Mouse (Mus musculus) E14TG2a.4 (cell line): Measurements from ENCODE around the gene Lcmt2.

Source experiments
- H3K27me3 ChIP-seq: 2 replicates; pipeline ENCODE4 v1.6.1; 2014; ENCODE audit warnings: low read length, control low read depth; ENCODE audit not compliant: insufficient read depth
- H3K36me3 ChIP-seq: 2 replicates; pipeline ENCODE4 v1.6.1; 2014; ENCODE audit warnings: low read length, control low read depth; ENCODE audit not compliant: insufficient read depth
- H3K4me1 ChIP-seq: replicated peaks from 2 replicates; pipeline ENCODE4 v1.6.1; 2014; ENCODE audit warnings: low read depth, low read length, control low read depth
- H3K4me3 ChIP-seq: replicated peaks from 2 replicates; pipeline ENCODE4 v1.5.1; 2014; ENCODE audit warnings: mild to moderate bottlenecking, low read length
- H3K9me3 ChIP-seq: 2 replicates; pipeline ENCODE4 v1.6.1; 2014; ENCODE audit warnings: low read length, control low read depth
- CTCF ChIP-seq: conservative IDR thresholded peaks from 2 replicates; pipeline ENCODE4 v1.5.1; 2014; ENCODE audit warnings: low read length
- NANOG ChIP-seq: IDR thresholded peaks from 2 replicates; pipeline ENCODE4 v1.6.1; 2014; ENCODE audit warnings: borderline replicate concordance, low read length, mixed read lengths
- POU5F1 ChIP-seq: IDR thresholded peaks from 2 replicates; pipeline ENCODE4 v1.6.1; 2014; ENCODE audit warnings: low read length, borderline replicate concordance

Gene Lcmt2

GRCm38 (mm10) chr2:121140018-121140882 lies at the start of gene Lcmt2, which contains the start of gene Adal:
Gene Lcmt2 (minus strand): TSS chr2:121140653.
Gene Adal (plus strand): TSS chr2:121140428.
- H3K27me3 ChIP-seq, result no peaks in the 10 kb centered on the region
- H3K36me3 ChIP-seq, result peaks cover 51% of the 10 kb centered on the region
- H3K4me3 ChIP-seq, result peak within 1 kb of the TSS; percentile 92
- no peak for TF ChIP-seq NANOG
- TF ChIP-seq CTCF, result no peak
- TF ChIP-seq POU5F1, result no peak
- no peaks in the 10 kb centered on the region for H3K9me3 ChIP-seq
- H3K4me1 ChIP-seq, result peaks cover 31% of the 10 kb centered on the region

DNA sequence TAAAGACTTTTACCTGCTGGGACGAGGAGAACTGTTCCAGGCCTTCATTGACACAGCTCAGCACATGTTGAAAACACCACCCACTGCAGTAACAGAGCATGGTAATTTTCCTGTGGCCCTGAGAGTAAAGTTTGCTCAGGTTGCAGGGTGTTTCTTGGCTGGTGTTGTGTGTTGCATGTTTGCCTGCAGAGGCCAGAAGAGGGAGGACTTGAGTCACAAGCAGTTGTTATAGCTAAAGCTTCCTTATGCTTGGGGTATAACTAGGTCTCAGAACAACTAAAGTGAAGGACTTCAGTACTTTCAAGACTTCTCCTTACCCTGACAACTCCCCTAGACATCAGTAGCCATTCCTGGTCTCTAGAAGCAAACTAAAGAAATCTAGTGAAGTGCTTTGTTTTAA lies 48.1 kb upstream of the Lcmt2 start:
- H3K4me3 ChIP-seq, result no peak overlapping the region
- H3K4me1 ChIP-seq, result no peaks in the 10 kb centered on the region
- no peaks in the 10 kb centered on the region for H3K9me3 ChIP-seq
- TF ChIP-seq CTCF (no peak), NANOG (no peak), POU5F1 (no peak)
- H3K27me3 ChIP-seq, result no peaks in the 10 kb centered on the region
- peaks cover 92% of the 10 kb centered on the region for H3K36me3 ChIP-seq

- Histone ChIP-seq H3K9me3 (no peaks in the 10 kb centered on the region), H3K27me3 (no peaks in the 10 kb centered on the region), H3K36me3 (peaks cover 78% of the 10 kb centered on the region), H3K4me3 (no peak overlapping the region), H3K4me1 (no peaks in the 10 kb centered on the region)
- TF ChIP-seq NANOG, result no peak
- no peak for TF ChIP-seq POU5F1
- no peak for TF ChIP-seq CTCF
Observed at GRCm38 (mm10) chr2:121184142-121184541, 43.7 kb upstream of the Lcmt2 start.

DNA sequence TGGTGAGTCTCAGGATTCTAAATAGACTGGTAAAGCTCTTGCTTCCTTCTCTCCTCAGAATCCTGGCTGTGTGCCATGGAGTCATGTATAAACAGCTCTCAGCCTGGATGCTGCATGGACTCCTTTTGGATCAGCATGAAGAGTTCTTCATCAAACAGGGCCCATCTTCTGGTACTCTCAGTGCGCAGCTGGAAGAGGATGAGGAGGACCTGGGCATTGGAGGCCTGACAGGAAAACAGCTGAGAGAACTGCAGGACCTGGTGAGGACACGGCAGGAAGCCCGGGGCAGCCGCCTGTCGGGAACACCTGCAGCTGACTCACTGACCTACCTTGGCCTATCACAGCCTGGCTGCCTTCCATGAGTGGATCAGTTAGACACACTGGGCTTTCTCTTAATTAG lies 43.0 kb upstream of the Lcmt2 start:
- H3K36me3 ChIP-seq, result peaks cover 76% of the 10 kb centered on the region
- no peak overlapping the region for H3K4me3 ChIP-seq
- H3K27me3 ChIP-seq, result no peaks in the 10 kb centered on the region
- TF ChIP-seq POU5F1, result no peak
- TF ChIP-seq NANOG, result no peak
- no peak for TF ChIP-seq CTCF
- no peaks in the 10 kb centered on the region for H3K9me3 ChIP-seq
- H3K4me1 ChIP-seq, result no peaks in the 10 kb centered on the region

- Histone ChIP-seq H3K27me3 (no peaks in the 10 kb centered on the region), H3K4me1 (no peaks in the 10 kb centered on the region), H3K36me3 (peaks cover 82% of the 10 kb centered on the region), H3K4me3 (no peak overlapping the region), H3K9me3 (no peaks in the 10 kb centered on the region)
- TF ChIP-seq POU5F1, result no peak
- no peak for TF ChIP-seq NANOG
- TF ChIP-seq CTCF, result peak; percentile 73
Observed at GRCm38 (mm10) chr2:121178828-121179479, 38.5 kb upstream of the Lcmt2 start.

DNA sequence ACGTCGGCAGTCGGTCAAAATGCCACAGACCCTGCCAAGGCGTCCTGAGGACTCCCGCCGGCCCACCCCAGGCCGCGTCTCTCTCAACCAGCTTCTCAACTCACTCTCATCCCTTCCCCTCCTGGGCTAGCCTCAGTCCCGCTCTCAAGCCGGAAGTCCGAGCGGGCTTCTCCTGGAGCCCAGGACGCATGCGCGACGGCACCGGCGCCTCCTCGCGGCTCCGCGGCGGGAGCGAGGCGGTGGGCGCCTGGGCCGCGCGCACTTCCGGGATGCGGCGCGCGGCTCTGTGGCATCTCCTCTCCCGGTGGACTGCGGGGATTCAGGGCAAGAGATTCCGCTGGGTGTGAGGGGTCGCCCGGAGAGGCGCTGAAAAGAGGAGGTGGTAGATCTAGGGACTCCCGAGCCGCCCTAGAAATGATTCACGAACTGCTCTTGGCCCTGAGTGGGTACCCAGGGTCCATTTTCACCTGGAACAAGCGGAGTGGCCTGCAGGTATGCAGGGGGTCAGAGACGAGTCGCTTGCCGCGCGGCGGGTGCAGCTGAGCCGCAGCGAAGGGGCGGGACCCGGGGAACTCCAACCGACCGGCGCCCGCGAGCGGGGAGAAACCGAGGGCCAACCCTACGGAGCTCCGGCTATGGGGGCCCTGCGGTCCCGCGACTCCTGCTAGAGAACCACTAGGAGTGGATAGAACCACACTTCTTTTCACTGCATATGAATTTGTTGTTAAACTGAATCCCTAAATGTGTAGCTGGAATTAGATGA lies 30.7 kb upstream of the Lcmt2 start, which contains the start of gene Zscan29:
TSS of gene Zscan29 (minus strand) at position 146 of the 763 bp plus-strand sequence.
- H3K36me3 ChIP-seq, result peaks cover 42% of the 10 kb centered on the region
- TF ChIP-seq POU5F1, result no peak
- TF ChIP-seq CTCF, result no peak
- TF ChIP-seq NANOG, result no peak
- peak within 1 kb of the TSS; percentile 95 for H3K4me3 ChIP-seq

DNA sequence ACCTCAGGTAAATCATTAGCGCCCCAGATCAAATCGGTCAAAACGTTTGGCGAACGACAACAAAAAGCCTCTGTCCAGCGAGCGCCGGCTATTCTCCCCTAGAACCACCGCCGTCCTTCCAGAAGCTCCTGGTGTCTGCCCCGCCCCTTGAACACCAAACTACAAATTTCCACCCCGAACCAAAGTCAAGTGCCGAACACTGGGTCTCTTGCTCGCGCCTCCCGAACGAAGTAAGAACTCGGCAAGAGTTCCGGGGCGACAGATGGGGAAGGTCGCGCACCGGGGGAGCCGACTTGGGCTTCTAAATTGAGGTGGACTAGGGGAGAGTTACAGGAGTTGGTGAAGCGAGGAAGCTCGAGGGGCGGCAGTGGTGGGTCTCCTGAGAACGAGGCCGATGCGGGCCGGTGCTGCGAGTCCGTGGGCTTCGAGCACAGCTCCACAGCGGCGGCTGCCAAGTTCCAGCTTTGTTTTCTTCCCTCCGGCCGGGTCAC lies 30.1 kb upstream of the Lcmt2 start, which contains the start of gene Tubgcp4:
TSS of gene Tubgcp4 (plus strand) at position 174 of the 491 bp plus-strand sequence.
- H3K4me3 ChIP-seq, result peak within 1 kb of the TSS; percentile 95
- peaks cover 39% of the 10 kb centered on the region for H3K36me3 ChIP-seq
- H3K4me1 ChIP-seq, result peaks cover 18% of the 10 kb centered on the region
- no peak for TF ChIP-seq NANOG
- no peak for TF ChIP-seq CTCF
- TF ChIP-seq POU5F1, result no peak
- no peaks in the 10 kb centered on the region for H3K9me3 ChIP-seq
- peaks cover 16% of the 10 kb centered on the region for H3K27me3 ChIP-seq

More for the DNA sequence above, 30.7 kb upstream of the Lcmt2 start, which contains the start of gene Zscan29:
- Histone ChIP-seq H3K27me3 (peaks cover 16% of the 10 kb centered on the region), H3K4me1 (peaks cover 18% of the 10 kb centered on the region), H3K9me3 (no peaks in the 10 kb centered on the region)

GRCm38 (mm10) chr2:121169902-121170301 lies 29.4 kb upstream of the Lcmt2 start:
- Histone ChIP-seq H3K4me3 (peak overlapping the region; percentile 95), H3K4me1 (peaks cover 18% of the 10 kb centered on the region), H3K9me3 (no peaks in the 10 kb centered on the region), H3K36me3 (peaks cover 36% of the 10 kb centered on the region), H3K27me3 (peaks cover 16% of the 10 kb centered on the region)
- TF ChIP-seq POU5F1 (no peak), CTCF (no peak), NANOG (no peak)
